Mouse (Mus musculus): ENCODE results near the gene Olfr1394.
"Not testable (repeated sequence)": the region's sequence is repeated elsewhere in the genome, so short reads cannot be mapped to it uniquely, and the experiment has no call there.

Gene Olfr1394

DNA sequence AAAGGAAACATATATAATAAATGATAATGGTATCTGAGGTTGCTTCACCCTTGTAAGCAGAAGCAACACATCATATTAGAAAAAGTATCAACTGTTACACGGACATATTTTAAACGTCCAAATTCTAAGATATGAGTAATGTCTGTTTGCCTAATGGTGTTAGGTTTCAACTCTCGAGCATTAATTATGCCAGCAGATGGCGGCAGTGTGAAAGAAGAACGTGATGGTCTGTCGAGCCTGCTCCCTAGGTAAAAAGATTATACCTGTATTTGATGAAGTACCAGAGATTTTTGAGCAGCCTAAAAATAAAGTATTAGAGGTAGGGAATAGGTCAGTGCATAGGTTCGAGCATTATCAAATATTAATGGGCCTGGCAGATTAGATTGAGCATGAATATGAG, 35.6 kb downstream of the Olfr1394 start:
- DNase-seq (ENCODE audit: low spot score in 2 of 2): peak; percentile 36 to 77

- no peak for DNase-seq (ENCODE audit: low spot score in 2 of 2)
These were observed 36.9 kb downstream of the Olfr1394 start for GRCm38 (mm10) chr11:49191083-49191482.

DNA sequence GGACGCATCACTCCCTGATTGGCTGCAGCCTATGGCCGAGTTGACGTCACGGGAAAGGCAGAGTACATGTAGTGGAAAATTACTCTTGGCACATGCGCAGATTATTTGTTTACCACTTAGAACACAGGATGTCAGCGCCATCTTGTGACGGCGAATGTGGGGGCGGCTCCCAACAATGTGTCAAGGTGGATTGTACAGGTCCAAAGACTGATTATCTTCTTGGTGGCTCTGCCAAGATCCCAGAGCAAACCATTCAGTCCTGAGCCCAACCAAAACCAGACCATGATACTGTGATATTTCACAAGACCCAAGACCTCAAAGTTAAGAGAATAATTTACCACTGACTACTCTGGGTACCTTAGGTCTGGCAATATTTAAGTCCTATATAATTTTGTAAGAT, 40.6 kb downstream of the Olfr1394 start:
- not testable (repeated sequence) for DNase-seq (ENCODE audit: low spot score in 2 of 2)

DNA sequence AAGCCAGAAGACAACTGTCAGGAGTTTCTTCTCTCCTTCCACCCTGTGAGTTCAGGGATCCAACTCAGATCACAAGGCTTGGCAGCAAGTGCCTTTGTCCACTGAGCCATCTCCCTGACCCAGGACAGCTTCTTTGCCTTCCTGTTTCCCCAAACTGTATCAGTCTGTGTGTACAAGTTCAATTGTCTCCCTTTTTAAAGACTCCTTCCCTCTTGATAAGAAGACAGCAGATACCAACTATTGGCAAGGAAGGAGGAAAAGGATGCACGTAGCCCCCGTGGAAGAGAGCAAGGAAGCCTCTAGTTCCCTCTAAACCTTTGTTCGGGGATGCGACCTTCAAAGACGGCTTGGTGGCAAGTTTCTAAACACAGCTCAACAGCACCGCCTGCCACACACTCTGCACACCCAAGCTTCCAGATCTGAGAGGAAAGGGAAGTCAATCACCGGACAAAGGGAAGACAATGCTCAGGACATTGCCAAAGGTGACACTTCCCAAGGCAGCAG, 41.7 kb downstream of the Olfr1394 start:
- DNase-seq (ENCODE audit: low spot score in 2 of 2): peak in 1 of 2 experiments; percentile 29

- DNase-seq (ENCODE audit: low spot score in 2 of 2): no peak
These were observed 46.5 kb downstream of the Olfr1394 start for GRCm38 (mm10) chr11:49200666-49201065.

DNA sequence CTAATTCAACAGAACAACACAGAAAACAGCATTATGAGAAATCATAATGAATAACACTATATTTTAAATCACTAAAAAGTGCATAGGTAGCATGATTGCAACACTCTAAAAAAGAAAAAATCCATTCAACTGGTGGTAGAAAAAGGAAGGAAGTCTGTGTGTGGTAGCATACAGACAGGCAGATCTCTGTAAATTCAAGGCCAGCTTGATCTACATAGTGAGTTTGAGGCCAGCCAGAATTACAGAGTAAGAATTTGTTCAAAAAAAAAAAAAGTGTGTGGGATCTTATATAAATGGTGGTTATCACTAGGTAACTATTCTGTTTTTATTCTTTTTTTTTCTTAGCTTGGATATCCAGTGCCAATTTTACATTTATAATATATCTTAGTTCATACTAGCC, 47.0 kb downstream of the Olfr1394 start:
- no peak for DNase-seq (ENCODE audit: low spot score in 2 of 2)

GRCm38 (mm10) chr11:49202071-49202470, 47.9 kb downstream of the Olfr1394 start:
- DNase-seq (ENCODE audit: low spot score in 2 of 2): no peak

DNA sequence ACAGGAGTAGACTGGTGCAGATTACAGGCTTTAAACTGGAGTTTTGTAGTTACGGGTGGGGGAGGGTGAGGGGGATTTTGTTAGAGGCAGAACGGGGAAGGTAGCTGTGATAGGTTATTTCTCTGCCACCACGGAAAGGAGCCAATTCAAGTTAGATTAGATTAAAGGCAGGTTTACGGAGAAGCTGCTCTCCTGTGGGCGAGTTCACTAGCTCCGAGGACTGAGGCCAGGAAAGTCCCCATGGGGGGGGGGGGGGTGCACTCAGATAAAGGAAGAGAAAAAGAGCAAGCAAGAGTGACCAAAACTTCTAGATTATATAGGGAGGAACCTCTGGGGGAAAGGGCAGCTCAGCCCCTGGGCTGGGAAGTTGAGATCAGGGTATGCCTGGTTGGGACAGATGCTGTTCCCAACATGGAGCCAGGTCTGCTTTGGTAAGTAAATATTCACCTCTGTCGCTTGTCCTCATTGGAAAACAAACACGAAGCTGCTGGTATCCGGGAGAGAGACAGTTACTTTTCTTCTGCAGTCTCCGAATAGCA, 48.4 kb downstream of the Olfr1394 start:
- peak; percentile 12 to 22 for DNase-seq (ENCODE audit: low spot score in 2 of 2)

DNA sequence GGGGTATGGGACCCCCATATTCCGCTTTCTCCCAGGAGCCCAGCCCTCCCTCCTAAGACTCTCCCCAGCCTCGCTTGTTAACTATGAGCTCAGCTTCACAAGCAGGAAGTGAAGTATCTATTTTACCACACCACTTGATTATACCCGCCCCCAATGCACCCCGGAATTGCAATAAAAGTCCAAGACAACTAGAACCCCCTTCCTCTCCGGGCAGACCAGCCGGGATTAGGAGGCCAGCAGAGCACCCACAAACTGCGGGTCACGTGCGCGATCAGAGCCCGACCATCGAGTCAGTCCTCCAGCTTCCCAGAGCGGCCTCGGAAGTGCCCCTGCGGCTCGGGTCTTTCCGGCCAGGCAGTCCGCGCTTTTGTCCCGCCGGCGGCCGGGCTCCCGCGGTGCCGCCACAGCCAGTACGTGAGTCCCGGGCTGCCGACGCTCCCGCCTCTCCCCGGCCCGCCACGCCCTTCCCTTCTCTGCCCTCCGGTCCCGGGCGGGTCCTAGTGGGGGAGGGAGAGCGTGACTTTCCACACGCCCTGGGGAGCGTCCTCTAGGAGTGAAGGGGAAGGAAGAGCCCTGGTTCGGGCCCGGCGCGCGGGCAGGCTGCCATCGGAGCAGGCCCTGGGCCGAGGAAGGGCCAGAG, 49.1 kb downstream of the Olfr1394 start, which contains the start of gene Zfp62:
TSS of gene Zfp62 (plus strand) at position 164 of the 640 bp plus-strand sequence.
- DNase-seq (ENCODE audit: low spot score in 2 of 2): peak; percentile 76 to 85

DNA sequence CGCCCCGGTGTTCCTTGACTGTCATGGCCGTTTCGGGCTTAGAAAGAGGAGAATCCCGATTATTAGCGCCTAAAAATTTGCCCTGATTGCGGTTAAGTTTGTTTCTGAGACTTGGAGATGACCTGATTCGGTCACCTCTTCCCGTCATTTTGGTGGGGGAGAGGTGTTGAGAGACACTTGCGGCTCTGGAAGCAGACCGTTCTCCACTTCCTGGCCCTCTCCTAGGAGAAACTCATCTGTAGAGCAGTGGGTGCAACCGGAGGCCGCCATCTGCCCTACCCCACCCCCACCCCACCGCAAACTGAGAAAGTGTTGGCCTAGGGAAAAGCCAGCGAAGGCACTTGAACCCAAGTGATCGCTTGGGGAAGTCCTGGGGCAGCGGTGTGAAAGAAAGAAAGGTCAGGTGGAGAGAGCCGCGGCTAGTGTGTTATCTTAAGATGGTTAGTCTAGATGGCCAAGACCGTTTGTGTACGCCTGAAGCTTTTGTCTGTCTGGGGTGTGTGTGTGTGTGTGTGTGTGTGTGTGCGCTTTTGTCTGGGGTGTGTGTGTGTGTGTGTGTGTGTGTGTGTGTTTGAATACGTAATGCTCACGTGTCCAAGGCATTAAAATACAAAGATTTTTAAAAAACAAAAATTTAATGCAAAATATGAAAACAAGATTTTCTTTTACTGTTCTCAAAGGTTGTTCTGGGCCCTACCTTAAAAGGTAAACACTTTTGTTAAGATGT, 49.8 kb downstream of the Olfr1394 start:
- DNase-seq (ENCODE audit: low spot score in 2 of 2): peak in 1 of 2 experiments; percentile 42

DNA sequence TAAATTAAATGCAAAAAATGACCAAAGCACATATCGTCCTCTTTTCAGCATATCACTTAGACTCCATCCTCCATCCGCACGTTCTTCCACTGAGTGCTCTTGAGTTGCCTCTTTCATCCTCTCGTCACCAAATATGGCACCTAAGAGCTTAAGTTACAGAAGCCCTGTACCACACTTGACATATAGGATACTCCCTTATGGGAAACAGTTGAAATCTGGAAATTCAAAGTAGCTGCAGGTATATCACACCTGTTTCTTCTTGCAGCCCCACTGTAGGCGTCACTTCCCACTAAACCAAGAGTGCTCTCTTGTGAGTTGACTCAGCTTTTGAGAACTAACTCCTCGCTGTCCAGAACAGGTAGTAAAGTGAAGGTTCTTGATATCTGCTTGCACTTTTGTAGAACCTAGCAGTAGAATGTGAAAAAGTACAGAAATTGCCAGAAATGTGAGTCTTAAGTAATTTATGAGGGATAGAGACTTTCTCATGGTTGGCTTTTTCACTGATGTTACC, 51.0 kb downstream of the Olfr1394 start:
- no peak for DNase-seq (ENCODE audit: low spot score in 2 of 2)

- DNase-seq (ENCODE audit: low spot score in 2 of 2): no peak
These were observed 53.3 kb downstream of the Olfr1394 start for GRCm38 (mm10) chr11:49207495-49207894.

Measured in thymus, postnatal 10 days (tissue).